Mouse (Mus musculus) C2C12 (cell line): ENCODE measurements around the gene Glyctk.

ENCODE experiments used
- CEBPB ChIP-seq: IDR thresholded peaks from one replicate; pipeline ENCODE4 v1.6.1; 2011; ENCODE audit warnings: low read depth, mild to moderate bottlenecking, control low read depth, moderate library complexity
- CTCF ChIP-seq: IDR thresholded peaks from one replicate; pipeline ENCODE4 v1.5.1; 2011; ENCODE audit not compliant: control insufficient read depth, insufficient read depth, insufficient read length
- MAX ChIP-seq: IDR thresholded peaks from one replicate; pipeline ENCODE4 v1.6.1; 2011; ENCODE audit warnings: mild to moderate bottlenecking, control low read depth
- MYOD1 ChIP-seq: IDR thresholded peaks from one replicate; pipeline ENCODE4 v1.6.1; 2011; ENCODE audit warnings: low read depth; ENCODE audit not compliant: control insufficient read depth, insufficient read length
- MYOG ChIP-seq: IDR thresholded peaks from one replicate; pipeline ENCODE4 v1.6.1; 2011; ENCODE audit not compliant: control insufficient read depth, insufficient read length; ENCODE audit errors: extremely low read depth

DNA sequence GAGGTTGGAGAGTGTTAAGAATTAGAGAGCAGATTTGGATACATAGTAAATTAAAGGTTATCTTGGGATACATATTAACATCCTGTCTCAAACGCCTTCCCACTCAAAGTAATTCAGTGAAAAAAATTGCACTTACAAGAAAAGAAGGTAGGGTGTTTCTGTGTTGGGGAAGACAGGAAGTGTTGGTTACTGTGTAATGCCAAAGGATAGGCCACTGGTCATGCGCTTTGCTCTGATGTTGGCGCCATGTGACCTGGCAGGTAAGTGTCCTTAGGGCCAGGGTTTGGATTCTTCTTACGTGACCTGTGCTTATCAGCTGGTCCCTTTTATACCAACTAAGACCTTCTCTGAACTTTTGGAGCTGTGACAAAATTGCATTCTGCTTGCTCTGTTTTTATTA, 24.2 kb upstream of the Glyctk start:
- no peak for TF ChIP-seq CTCF
- TF ChIP-seq MYOG, result no peak
- TF ChIP-seq CEBPB, result no peak
- no peak for TF ChIP-seq MYOD1
- TF ChIP-seq MAX, result no peak
